Mouse (Mus musculus): ENCODE results near the gene Hoxa9. TPM values are rescaled to one million over a fixed set of nuclear protein-coding genes. Genes with fewer than 3 reads are reported as not detected.

The Hoxa9 gene
- total RNA-seq, 4 experiments from 2014 or later = 5.2 to 8.3 (median 7.5) TPM

DNA sequence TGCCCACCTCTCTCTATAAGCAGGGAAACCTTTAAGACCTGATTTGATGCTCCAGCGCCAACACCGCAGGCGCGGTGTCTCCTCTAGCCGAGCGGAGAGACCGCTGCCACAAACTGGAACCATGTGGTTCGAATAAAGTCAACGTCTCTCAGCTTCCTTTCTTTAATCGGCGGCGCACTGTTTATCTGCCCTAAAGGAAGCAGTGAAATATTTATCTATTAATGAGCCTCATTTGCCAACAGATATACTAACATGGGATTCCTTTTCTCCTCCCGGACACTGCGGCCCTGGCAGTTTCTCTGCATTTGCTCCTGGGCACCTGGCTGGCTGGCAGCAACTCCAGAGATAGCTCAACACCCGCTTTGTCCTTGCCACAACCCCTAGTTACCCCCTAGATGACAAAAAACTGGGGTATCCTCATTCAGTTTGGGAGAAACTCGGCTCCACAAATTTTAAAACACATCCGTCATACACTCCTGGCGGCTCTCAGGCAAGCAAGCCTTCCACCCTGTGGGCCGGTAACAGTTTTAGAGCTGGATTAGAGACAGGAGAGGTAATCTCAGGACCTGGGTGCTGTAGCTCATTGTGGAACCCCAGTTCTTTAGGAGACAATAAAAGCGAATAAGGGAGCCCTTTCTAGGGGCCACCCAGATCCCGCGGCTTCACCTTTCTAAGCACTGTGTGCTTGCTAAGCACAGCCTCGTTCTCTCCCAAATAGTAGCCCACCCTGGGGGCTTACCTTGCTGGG, 12.8 kb downstream of the Hoxa9 start:
- no peak for DNase-seq (ENCODE audit: low spot score in 2 of 2)

DNA sequence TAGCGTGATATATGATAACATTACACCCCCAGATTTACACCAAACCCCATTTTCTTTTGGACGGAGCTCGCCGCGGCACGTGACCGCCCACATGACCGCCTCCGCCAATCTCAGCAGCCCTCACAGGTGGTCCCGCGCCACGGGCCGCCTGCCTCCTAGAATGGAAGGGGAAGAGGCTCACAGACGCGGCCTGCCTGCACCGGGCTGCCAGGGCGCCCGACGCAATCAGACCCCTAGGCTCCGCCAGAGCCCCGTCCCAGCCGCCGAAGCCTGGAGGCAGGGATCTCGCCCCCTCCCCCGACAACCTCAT, 13.5 kb downstream of the Hoxa9 start:
- DNase-seq (ENCODE audit: low spot score in 2 of 2) = peak; percentile 77 to 82

DNA sequence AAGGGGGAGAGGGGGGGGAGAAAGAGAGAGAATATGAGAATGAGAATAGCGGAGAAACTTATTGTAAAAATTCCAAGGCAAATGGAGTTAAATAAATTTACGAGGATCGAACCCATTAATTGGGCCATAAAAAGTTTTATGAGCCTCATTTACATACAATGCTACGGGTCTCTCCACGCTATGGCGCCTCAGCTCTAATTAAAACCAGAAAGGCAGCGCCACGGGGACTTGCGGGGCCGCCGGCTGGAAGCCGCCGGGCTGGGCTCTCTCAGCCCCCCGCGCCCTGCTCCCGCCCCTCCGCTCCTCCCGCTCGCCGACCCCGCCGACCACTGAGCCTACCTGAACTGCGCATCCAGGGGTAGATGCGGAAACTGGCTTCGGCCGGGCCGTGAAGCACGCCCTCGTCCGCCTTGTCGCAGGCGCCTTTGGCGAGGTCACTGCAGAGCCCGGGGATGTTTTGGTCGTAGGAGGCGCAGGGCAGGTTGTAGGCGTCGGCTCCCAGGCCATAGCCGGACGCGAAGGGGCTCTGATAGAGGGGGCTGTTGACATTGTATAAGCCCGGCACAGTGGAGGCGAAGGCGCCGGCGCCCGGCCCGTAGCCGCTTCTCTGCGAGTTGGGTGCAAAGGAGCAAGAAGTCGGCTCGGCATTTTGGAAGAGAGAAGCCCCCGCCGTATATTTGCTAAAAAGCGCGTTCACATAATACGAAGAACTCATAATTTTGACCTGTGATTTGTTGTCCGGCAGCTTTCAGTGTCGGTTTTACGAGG, 14.0 kb downstream of the Hoxa9 start:
- DNase-seq (ENCODE audit: low spot score in 2 of 2) = peak in 1 of 2 experiments; percentile 14

DNA sequence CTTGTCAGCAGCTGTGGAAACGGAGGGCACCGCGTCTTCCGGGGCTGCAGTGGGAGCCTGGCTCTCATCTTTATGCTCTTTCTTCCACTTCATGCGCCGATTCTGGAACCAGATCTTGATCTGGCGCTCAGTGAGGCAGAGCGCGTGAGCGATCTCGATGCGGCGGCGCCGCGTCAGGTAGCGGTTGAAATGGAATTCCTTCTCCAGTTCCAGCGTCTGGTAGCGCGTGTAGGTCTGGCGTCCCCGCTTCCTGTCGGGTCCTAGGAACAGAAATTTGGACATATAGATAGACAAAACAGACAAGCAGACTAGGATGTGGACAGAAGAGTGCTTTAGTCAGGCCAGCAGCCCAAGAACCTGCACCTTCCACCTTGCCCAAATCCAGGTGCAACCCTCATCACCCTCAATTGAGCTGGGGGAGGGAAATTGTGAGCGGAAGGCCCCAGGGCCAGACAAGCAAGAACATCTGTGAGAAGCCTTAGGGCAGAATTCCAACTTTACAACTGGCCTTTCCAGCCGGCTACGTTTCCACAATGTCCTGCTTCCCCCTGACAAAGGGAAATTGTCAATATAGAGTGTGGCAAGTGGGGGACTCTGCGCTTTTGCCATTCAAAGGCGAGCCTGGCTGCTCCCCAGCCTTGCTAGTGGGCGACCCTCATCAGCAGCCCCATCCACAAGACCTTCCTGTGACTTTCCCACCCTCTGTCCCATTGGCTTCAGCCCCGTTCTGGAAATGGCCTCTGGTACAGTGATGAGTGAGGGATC, 14.9 kb downstream of the Hoxa9 start:
- DNase-seq (ENCODE audit: low spot score in 2 of 2) = no peak

DNA sequence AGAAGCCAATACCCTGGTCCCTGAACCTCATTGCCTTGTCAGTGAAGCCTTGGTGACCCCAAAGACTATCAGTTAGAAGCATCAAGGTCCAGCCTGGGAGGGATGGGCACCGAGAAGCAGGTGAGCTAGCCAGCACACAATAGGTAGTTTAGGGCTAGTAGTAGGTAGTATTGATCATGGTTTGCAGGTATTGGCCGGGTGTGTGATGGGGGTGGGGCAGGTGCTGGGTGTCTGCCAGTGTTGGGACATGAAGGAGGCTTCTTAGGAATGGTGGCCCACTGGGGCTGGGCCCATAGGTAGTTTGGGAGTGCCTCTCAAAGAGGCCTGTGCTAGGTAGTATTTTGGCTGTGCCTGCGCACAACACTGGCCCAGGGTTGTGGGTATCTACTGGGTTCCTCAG, 15.8 kb downstream of the Hoxa9 start:
- no peak for DNase-seq (ENCODE audit: low spot score in 2 of 2)

DNA sequence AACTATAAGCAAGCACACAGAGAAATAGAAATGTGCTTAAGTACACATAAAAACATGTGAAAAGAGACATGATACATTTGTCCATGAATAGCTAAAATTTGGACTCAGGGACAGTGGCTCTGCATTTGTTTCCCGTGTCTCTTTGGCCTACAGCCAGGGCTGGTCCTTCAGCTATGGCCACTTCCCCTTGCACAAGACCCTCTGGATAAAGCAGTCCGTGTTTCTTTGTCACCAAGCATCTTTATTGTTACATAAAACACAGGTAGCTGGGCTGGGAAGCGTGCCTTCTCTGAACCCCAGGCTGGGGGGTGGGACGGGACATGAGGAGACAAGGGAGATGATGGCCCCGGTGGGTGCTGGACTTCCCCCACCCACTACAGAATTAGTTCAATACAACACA, 16.6 kb downstream of the Hoxa9 start:
- DNase-seq (ENCODE audit: low spot score in 2 of 2) = peak in 1 of 2 experiments; percentile 4

DNA sequence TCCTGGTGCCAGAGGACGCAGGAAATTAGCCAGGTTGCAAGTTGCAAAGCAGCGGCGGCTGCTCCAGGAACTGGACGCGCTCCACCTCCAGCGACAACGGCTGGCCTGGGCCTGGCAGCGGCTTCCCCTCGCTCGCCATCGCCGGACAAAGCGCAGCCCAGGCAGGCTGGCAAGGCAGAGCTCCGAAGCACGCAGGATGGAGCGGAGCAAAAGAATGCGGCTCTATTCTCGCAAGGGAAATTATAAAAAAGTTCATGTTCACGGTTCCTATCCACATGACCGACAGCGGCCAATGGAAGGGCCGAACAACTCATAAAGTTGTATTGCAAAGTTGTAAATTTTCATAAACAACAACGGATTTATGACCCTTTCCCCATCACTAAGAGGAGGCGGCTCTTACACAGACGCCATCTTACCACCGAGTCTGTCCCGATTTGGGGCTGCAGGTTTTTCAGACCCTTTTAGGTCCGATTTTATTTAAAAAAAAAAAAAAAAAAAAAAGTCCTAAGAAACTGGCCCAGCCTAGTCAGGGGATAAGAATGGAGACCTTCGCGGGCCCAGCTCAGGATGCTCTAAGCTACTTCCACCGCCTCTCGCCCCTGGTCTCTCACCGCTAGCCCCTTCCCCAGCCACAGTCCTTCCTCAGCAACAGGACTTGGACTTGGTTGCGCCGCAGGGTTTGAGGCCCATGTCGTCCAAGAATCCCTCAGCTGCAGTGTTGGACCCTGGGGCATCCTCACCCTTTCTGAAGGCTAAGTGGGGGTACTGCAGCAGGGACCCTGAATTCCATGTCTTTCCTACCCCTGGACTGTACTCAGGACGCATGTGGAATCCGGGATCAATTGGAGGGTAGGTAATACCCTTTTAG, 17.5 kb downstream of the Hoxa9 start, which contains the start of the genes Hoxa3 and Gm28308:
Gene Hoxa3 (minus strand): TSS at position 218 of the 868 bp plus-strand sequence.
Gene Gm28308 (minus strand): TSS at position 221 of the 868 bp plus-strand sequence.
- peak; percentile 43 to 54 for DNase-seq (ENCODE audit: low spot score in 2 of 2)

DNA sequence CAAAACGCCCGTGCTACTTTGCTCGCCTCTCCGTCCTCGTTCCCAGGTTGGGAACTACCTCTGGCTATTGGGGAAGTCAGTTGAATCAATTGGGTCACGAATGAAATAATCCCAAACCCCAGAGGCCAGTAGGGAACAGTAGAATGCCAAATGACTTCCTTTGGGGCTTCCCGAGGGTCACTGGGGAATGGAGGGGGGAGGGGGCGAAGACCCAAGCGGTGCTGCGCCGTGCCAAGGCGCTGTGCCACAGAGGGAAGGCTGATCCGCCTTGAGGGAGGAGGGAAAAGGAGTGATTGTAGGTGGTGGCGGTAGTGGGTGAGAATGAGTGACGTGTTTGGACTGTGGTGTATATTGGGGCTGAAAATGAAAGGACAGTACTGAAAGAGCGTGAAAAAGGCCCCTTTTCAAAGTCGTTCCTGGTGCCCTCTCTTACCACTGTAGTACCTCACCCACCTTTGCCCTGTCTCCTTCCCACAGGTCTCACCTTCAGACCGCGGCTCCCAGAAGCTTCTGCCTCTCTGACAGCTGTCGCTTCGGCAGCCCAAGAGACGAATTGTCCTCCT, 18.3 kb downstream of the Hoxa9 start:
- DNase-seq (ENCODE audit: low spot score in 2 of 2) = peak in 1 of 2 experiments; percentile 17

DNA sequence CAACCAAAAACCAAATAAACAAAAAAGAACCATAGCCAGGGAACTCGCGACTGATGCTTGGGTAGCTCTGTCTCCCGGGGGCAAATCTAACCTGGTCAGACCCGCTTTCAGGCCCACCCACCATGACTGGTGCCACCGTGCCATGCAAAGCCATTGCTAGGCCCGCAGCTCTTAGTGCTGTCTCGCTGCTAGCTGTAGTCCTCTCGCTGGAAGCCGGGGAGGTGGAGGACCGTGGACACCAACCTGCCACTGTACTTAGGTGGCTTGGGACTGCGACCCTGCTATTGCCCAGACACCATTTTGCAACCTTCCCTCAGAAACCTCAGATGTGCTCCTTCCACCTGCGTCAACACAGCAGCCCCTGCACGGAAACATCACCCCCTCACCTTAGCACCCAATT, 18.9 kb downstream of the Hoxa9 start:
- peak in 1 of 2 experiments; percentile 11 for DNase-seq (ENCODE audit: low spot score in 2 of 2)

DNA sequence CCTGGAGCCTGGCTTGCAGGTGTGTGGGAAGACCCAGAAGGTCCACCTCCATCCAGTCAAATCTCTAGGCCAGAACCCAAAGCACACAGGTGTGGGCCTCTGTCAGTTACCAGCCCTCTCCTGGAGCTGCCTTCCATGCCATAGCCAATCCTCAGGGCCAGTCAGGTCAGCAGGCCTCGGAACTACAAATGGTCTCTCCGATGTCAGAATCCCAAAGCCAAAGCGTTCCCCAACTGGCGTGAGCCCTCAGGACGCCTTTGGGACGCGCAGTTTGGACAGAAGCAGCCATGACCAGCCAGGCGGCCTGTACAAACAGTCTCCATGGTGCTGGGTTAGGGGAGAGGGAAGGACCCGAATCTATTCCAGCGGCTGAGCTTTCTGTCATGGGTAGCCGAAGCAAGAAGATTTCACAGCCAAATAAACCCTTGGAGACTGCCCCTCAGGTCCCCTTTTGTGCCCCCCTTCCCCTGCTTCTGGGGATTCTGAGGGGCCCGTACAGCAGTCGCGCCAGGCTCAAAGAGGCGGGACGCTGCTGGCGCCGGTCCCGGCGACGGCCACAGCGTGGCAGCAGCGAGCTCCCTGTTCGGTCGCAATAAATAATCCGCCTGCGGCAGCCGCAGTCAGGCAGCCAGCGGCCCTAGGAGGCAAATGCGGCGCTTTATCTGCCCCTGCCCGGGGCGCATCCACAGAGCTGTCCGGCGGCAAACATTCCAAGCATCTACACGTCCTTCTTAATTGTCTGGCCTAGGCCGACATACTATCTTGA, 19.5 kb downstream of the Hoxa9 start:
- peak; percentile 63 to 70 for DNase-seq (ENCODE audit: low spot score in 2 of 2)

DNA sequence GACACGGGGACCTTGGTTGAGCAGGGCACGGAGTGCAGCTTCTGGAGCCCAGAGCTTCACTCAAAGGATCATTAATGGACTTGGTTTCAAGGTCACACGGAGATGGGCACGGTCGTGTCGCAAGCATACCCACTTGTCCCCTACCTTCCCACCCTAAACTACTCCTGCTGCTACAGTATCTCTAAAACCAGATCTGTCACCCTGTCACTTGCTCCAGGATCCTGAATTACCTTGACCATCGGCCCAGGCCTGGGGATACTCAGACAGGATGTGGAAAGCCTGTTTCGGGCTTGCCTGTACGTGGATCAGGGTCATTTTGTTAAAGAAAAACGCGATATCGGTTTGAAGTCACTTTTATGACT, 21.2 kb downstream of the Hoxa9 start:
- no peak for DNase-seq (ENCODE audit: low spot score in 2 of 2)

DNA sequence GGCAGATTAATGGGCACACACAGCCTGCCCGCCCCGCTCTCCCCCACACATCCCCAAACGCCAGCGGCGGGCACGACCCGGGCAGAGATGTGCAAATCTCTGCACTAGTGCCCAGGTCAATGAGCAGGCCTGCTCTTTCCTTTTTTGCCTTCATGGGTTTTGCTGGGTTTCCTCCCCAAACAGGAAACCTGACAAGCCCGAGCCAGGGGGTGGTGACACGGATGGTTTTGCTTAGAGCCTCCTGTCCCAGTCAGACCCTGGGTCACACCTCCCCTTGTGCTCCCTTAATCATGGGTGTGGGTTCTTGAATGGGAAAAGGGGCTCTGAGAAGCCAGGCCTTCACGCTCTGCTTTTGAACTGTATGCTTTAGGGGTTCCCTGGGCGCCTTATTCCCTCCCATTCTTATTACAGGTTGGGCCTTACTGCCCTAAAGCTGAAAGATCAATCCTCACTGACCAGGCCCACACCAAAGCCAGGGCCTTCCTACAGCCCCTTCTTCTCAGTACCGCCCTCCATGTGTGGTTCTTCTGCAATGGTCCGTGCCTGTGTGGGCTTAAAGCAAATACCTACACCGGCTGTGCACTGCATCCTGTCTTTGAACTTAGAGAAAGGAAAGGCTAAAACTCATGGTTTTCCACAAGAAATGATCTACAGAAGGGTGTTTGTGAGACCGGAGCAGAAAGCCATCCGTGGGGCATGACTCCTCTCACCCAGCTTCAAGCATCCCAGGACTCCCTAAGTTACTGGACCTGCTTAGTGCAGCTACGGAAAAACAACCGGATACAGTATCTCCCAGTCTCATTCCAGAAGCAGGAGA, 21.8 kb downstream of the Hoxa9 start:
- no peak for DNase-seq (ENCODE audit: low spot score in 2 of 2)

DNA sequence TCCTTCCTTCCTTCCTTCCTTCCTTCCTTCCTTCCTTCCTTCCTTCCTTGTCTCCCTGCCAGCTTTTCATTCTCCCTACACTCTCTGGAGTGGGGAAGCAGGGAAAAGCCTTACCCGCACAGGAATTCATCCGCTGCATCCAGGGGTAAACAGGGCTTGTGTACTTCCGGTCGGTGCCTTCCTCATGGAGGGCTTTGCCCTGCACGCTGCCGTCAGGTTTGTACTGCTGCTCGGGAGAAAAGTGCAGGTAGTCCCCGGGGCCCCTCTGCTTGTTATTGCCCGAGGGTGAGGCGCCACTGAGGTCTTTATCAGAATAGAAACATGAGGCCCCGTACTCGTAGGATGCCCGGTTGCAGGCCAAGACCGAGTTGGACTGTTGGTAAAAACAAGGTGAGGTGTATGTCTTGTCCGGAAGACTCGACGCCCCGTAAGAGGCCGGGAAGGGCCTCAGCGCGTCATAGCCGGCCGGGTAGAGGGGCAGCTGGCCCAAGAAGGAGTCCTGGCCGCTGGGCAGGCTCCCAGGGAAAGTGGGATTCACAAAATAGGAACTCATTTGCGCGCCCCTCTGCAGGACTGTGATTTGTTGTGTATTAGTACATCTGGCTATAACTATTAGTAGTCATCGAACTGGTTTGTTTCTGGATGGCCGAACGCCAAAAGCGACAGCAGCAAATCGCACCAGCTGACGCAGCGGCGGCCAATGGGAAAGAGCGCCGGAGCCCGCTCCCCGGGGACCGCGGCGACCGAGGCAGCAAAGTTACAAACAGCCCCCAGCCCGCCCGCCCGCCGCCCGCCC, 22.6 kb downstream of the Hoxa9 start, which contains the start of gene Hoxa6:
Gene Hoxa6 (minus strand): TSS at position 651 of the 796 bp plus-strand sequence.
- peak in 1 of 2 experiments; percentile 27 for DNase-seq (ENCODE audit: low spot score in 2 of 2)

DNA sequence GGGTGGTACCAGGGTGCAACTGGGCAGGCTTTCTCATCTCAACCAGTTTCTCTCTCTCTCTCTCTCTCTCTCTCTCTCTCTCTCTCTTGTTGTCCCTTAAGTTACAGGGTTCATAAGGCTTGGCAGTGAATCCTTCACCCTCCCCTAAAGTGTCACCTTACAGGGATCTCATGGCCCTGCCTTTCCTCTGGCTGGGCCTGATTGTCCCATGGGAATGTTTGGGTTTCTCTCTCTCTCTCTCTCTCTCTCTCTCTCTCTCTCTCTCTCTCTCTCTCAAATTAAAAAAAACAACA, 23.3 kb downstream of the Hoxa9 start:
- no peak for DNase-seq (ENCODE audit: low spot score in 2 of 2)

DNA sequence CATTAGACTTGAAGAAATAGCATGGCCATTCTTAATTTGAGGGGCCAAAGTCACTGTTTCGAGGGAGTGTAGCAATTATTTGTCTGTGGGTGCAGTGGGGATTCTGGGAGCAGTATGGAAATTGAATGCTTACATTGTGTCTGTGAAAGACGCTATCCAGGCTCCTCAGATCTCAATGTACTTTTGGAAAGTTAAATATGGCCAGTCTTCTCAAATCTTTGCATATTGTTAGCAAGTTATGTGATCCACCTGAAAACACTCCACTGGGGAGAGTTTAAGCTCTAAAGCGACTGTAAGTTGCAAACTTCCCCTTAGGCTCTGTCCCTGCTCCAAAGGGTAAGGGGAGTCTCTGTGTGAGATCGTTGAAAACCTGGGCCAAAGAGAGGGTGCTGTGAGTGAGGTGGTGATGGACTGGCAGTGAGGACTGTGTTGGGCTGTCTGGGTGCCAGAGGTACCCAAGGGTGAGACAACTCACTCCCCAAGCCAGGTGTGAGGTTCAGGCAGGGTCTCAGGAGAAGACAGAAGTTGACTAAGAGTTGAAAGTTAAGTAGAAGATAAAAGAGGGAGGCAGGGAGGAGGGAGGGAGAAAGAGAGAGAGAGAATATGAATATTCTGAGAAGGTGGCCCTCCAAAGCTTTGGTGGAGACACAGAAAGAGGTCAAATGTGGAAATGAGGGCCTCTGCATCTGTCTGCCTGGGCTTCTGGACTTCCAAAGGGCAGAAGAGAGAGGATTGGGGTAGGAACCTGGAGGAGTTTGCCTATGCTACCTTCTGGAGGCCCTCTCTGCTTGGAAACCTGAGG, 23.8 kb downstream of the Hoxa9 start:
- DNase-seq (ENCODE audit: low spot score in 2 of 2) = no peak

DNA sequence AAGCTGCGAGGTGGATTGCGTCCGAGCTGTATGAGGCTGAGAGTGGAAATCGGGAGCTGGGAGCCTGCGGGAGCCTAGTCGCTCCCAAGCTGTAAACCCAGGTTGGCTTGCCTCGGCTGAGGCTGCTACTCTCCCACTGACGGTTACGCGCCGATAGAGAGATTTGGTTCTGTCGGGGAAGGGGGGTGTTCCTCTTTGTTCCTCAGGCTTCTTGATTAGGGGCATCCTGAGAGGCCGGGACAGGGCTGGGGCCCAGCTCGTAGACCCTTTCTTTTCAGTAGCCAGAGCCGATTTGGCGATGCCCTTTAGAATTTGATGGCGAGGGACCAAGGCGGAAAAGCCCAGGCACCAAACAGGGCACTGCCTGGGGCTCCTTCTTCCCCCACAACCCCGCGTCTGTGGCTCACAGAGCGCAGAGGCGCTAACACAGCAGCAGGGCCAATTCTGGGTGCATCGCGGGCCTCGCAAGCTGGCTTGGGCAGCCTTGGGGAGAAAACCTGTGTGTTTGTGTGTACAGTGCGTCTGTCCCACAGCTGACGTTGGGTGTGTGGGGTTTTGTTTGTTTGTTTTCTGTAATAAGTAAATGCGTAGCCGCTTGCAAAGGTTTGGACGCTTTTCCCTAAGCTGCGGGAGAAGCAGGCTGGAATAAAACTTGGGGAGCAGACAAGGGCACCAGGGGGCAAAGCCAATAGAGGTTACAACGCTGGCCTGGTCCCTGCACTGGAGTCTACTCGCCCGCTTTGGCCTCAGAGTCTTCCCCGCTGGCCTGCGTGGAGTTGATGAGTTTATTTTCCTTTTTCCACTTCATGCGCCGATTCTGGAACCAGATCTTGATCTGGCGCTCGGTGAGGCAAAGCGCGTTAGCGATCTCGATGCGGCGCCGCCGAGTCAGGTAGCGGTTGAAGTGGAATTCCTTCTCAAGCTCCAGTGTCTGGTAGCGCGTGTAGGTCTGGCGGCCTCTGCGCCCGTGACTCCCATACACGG, 25.0 kb downstream of the Hoxa9 start:
- no peak for DNase-seq (ENCODE audit: low spot score in 2 of 2)
